Mouse (Mus musculus) cerebellum, adult 11 months (tissue): ENCODE data around the gene H2-T24.
"Not testable (repeated sequence)": the region's sequence is repeated elsewhere in the genome, so short reads cannot be mapped to it uniquely, and the experiment has no call there.

Experiments
- DNase-seq: peaks from one replicate; pipeline ENCODE4 v3.0.0; 2022

The H2-T24 gene

DNA sequence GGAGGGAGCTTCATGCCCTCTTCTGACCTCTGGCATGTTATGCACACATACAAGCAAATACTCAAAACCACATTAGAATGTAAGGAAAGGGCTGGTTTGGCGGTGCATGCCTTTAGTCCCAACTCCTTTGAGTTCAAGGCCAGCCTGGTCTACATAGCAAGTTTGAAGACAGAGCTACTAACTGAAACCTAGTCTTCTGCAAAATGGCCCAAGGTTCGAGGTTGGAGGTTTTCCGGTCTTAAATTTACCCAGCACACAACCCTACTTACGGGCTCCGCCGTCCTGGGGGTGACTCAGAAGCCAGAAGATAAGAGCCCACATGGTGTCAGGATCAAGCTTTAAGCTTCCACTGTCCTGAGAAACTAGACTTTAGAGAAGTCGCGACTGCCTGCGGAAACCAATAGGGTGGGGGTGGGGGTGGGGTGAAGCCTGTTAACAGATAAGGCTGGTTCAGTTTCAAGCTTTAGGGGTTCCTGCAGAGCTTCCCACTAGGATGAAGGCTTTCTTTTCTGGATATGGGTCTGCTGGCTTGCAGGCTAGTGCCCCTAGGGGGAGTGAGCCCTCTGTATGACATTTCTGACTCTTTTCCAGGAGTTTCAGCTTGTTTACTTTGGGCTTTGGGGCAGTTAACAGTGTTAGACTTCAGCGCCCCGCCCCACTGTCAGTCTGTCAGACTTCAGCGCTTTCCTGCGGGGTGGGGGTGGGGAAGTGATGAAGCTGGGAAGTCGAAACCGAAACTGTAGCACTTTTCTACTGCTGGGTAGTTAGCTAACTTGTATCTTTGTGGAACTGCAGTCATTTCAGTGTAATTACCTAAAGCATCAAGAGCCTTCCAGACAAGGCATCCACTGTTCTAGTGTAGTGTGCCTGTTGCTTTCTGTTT, at the start of gene H2-T24:
Gene H2-T24 (minus strand): TSS at position 370 of the 883 bp plus-strand sequence.
- DNase-seq: no peak

DNA sequence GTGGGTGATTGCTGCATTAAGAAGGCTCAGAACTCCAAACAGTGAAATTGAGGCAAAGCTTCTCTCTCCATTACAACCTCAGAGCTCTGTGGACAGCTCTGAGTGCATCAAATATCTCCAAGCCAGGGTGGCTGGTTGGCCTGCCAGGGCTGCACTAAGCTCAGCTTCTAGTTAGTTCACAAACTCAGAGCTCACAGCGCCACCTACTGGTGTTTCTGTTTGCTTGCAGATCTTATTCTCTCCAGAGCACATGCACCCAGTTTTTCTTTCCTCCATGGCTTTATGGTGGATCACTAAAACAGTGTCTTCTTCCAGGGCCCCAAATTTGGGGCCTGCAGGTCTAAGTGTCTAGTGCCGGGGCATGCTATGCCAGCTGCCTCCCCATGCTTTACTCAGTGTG, 40.5 kb upstream of the H2-T24 start:
- peak; percentile 55 for DNase-seq

DNA sequence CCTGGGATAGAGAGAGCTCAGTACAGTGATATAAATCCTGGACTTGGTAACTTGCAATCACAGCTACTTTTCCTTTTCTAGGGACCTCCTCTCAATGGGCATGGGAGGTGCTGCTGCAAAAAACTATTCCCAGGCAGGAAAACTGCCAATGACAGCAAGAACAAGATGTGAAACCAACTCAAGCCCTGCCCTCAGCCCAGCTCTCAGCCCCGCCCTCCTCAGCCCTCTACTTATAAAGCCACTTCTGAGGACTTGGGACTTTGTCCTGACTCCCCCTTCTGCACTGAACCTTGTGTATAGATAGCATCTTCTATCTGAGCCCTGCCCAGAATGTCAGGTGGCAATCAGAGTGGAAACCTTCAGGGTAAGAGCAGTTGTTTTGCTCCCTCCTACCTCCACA, 38.0 kb upstream of the H2-T24 start, which contains the start of gene Gm11127:
Gene Gm11127 (minus strand): TSS at position 10 of the 400 bp plus-strand sequence.
- not testable (repeated sequence) for DNase-seq

DNA sequence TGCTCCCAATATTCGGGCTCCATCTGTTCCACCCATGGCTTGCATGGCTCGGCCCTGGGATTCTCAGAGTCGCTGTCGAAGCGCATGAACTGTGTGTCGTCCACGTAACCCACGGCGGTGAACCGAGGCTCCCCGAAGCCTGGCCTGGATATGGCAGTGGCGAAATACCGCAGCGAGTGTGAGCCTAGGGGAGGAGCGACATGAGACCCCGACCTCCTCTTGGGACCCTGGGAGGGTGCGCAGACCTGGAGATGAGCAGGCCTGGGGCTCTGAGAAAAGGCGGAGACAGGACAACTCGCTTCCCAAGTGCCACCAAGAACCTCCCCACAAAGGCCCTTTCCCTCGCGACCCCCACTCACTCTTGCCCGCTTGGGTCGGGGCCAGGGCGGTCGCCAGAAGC, 37.6 kb upstream of the H2-T24 start:
- DNase-seq: not testable (repeated sequence)

DNA sequence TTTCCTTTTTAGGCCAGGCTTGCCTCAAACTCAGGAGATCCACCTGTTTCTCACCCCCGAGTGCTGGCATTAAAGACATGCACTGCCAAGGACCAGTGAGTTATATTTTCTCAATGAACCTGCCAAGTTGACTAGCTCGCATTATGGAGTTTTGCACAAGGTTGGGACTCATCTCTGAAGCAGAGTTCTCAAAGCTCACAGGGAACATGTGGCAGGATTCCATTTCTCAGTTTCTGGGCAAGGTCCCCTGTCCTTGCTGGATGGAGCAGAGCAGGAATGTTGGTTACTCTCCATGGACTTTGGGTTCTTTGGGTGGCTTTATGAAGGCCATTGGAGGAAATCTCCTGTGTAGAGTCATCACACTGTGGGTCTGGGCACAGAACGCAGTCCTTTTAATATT, 22.9 kb upstream of the H2-T24 start:
- DNase-seq: no peak

DNA sequence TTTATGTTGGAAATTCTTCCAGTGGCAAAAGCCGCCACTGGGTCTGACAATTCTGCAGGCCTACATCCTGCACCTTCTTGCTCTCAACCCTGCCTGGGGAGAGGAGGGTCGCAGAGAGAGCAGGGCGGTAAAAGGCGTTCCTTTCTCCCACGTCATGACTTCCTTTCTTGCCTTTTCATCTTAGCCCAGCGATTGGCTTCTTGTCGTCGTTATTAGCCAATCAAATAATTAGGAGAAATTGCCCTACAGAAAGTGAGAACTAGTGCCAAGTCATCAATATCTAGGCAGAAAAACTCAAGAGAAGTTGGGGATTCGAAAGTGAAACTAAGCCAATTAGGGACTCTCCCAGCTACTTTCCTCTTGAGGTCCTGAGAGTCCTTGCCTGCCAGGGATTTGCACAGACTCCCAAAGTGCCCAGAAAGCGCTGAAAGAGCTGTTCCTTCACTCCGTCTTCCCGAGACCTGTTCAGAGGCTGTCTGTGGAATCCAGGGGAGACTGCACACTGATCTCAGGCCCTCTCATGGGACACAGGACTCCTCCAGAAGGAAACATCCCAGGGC, 22.3 kb upstream of the H2-T24 start, which contains the start of the genes H2-T22 and Gm6034:
Gene H2-T22 (minus strand): TSS at position 138 of the 560 bp plus-strand sequence.
Gene Gm6034 (plus strand): TSS at position 352 of the 560 bp plus-strand sequence.
- DNase-seq: peak; percentile 52

DNA sequence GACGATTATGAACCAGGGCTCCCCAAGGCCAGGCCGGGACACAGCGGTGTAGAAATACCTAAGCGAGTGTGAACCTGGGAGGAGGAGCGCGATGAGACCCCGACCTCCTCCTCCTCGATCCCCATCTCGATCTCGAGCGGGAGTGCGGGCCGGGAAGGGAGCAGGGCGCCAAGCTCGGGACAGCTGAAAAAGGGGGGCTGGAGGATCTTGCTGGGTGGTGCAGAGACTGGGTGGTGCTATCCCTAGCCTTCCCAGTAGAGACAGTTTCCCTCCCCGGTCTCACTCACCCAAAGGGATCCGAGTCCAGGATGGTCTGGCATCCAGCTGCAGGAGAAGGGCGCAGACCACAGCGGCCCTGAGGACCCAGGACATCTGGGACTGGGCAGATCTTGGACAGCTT, 21.7 kb upstream of the H2-T24 start:
- not testable (repeated sequence) for DNase-seq

DNA sequence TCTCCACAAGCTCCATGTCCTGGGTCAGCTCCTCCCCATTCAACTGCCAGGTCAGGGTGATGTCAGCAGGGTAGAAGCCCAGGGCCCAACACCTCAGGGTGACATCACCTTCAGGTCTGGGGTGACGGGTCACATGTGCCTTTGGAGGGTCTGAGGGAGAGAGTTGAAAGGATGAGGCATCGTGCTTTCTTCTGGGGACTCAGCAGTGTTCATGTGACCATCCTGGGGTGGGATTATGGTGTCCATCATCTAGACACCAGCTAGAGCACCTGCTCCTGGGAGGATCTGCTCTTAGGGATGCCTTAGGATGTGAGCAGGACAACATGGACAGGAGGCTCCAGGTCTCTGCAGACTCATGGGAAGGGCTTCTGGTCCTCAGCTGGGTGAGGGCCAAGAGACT, 20.2 kb upstream of the H2-T24 start:
- DNase-seq: not testable (repeated sequence)

DNA sequence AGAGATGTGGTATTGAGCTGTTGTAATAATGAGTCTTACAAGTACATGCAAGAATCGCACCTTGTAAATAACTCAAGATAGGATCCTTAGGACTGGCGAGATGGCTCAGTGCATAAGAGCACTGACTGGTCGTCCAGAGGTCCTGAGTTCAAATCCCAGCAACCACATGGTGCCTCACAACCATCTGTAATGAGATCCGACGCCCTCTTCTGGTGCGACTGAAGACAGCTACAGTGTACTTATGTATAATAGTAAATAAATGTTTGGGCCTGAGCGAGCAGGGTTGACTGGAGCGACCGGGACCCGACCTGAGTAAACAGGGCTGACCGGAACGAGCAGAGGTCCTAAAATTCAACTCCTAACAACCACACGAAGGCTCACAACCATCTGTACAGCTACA, 15.8 kb upstream of the H2-T24 start:
- DNase-seq: not testable (repeated sequence)

DNA sequence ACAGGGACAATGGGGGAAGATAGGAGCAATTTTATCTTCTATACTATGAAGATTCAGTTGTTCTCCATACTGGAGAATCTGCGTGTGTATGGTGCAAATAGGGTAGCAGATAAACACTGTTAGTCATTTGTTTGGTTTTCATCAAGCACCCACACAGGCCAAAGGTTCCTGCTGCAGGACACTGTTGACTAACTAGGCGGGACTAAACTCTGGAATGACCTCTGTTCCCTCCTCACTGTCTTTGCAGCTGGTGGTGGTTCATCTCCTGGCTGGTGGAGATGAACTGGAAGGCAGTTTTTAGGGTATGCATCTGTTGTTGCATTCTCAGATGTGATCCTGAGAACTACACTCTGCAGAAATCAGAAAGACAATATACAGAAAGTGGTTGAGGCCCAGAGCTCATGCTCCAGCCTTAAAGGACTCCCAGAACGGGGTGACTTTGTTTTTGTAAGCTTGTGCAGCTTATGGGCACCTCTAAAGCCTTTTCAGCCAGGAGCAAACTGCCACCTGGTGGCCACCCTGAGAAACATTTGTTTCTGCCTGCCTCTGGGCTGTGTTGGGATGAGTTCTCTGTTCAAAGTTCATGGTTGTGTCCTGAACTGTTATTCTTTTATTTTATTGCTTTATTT, 14.8 kb upstream of the H2-T24 start:
- DNase-seq: peak; percentile 32

DNA sequence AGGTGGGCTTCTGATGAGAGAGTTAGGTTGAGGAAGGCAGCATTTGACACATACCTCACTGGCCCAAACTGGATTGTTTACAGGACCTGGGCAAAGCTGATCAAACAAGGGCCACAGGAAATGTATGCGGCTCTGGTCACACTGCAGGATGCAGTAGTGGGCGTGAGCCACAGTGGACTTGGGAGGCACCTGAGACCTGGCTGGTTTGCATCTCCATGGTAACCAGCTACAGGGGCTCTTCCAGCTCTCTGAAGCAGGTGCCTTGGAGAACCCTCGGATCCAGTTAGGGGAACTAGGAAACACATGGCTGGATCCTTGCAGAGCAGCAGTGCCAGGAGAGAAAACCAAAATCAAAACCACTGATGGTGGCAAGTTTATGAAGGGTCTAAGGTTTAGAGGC, 14.2 kb upstream of the H2-T24 start:
- not testable (repeated sequence) for DNase-seq

DNA sequence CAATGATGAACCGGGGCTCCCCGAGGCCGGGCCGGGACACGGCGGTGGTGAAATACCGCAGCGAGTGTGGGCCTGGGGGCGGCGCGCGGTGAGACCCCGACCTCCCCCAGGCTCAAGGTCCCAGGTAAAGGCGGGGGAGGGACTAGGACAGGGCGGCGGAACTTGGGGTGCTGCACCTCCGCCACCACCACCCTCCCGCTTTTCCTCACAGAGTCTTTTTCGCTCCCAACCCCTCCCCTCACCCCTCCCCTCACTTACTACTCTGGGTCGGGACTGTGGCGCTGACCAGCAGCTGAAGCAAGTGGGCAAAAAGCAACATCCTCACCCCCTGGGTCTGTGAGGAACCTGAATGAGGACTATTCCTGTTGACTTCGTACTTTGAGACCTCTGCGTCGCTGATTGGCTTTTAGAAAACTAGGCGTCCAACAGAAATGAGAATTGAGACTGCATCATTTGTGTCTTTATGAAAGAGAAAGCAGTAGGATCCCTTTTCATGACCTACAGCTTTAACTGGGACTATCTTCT, 12.1 kb upstream of the H2-T24 start, which contains the start of gene H2-T23:
Gene H2-T23 (minus strand): TSS at position 505 of the 525 bp plus-strand sequence.
- DNase-seq: not testable (repeated sequence)

DNA sequence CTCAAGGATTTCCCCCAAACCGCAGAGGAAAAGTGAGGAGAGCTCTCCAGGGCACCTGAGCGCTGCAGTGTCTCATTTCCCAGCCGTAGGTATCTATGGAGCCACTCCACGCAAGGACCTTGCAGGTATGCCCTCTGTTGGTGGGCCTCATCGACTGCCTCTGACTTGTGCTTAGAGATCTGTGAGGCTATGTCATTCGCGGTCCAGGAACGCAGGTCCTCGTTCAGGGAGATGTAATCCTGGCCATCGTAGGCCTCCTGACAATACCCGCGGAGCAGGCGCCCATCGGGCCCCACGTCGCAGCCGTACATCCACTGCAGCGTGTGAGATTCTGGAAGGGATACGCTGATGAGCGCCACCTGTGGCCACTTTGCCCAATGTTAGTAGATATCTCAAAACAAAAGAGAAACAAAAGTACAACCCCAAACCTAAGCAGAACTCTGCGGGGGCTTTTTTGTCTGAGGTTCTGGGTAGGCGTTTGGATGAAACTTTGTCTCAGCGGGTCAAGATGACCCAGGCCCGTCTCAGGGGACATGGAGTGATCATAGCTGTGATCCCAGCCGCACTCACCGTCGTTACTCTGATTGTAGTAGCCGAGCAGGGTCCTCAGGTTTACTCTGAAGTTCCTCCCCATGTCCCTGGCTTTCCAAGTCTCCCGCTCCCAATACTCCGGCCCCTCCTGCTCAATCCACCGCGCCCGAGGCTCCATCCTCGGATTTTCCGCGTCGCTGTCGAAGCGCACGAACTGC, 11.4 kb upstream of the H2-T24 start:
- DNase-seq: peak; percentile 27

DNA sequence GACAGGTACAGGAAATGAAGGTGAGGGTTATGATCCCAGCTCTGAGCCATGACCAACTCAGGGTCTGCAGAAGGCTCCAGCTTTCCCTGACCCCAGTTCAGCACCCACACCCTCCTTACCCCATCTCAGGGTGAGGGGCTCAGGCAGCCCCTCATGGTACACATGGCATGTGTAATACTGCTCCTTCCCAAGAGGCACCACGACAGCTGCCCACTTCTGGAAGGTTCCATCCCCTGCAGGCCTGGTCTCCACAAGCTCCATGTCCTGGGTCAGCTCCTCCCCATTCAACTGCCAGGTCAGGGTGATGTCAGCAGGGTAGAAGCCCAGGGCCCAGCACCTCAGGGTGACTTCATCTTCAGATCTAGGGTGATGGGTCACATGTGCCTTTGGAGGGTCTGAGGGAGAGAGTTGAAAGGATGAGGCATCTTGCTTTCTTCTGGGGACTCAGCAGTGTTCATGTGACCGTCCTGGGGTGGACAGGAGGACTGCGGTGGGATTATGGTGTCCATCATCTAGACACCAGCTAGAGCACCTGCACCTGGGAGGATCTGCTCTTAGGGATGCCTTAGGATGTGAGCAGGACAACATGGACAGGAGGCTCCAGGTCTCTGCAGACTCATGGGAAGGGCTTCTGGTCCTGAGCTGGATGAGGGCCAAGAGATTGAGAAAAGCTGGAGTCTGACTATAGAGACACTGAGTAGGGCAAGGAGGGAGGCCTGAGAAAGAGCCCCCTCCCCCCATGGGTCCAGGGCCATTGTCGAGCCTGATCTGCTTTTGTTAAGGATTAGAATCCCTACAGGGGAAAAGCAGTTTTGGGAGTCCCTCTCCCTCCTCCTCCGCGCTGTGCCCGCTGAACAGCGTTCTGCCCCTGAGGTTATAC, 10.6 kb upstream of the H2-T24 start:
- DNase-seq: not testable (repeated sequence)

DNA sequence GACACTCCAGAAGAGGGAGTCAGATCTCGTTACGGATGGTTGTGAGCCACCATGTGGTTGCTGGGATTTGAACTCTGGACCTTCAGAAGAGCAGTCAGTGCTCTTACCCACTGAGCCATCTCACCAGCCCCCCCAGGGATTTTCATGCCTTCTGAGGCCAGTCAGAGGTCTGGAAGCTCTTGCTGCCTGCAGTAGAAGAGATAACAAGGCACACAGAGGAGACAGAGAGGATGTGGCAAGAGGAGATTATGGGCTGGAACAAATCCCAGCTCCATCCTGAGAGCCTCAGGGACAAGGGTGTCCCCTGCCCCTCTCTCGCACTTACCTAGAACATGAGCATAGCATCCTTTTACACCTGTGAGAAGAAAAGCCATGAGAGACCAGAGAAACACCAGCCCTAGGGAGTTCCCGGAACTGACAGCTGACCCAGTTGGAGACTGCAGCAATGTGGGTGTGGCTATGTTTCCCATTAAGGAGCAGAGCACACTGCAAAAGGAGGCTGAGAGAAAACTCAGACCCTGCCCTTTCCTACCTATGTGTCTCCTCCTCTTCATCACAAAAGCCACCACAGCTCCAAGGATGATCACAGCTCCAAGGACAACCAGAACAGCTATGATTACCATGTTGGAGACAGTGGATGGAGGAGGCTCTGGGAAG, 9.8 kb upstream of the H2-T24 start:
- DNase-seq: not testable (repeated sequence)

DNA sequence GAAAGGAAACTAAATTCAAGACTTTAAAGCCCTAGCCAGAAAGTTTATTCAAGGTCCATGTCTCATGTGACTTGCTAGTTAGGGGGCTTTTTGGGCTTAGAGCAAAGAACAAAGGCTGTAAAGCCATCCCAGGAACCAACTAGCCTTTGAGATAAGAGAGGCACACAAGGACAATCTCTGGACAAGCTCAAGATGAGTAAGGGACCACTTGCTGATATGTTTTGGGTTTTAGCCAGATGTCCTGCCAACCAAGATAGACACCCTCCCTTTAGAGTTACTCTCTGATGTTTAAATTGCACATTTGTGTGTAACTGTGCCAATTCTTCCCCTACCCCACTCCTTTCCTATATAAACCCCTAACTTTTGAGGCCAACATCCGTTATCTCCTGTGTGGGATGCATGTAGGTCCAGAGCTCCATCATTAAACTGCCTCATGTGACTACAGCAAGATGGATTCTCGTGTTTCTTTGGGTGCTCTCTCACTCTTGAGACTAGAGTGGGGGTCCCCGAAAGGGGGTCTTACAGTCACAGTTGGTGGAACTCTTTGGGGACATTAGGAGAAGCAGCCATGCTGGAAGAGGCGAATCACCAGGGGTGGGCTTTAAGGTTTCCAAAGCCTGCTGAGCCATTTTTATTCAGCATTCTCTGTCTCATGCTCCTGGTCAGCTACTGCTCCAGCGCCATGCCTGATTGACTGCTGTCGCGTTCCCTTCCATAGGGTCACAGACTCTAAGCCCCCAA, 8.7 kb upstream of the H2-T24 start:
- DNase-seq: no peak

DNA sequence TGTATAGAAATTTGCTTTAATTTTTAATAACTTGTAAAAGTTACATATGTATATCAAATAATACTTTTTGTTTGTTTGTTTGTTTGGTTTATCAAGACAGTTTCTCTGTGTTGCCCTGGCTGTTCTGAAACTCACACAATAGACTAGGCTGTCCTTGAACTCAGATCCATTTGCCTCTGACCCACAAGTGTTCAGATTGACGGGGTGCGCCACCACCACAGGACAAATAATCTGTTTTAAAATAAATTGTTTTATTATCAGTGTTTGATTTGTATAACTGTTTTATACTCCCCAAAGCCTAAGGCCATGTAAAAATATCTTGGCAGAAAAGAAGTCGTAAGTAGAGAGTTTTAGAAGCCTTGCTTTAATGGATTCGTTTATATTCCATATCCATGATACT, 7.3 kb upstream of the H2-T24 start:
- no peak for DNase-seq

DNA sequence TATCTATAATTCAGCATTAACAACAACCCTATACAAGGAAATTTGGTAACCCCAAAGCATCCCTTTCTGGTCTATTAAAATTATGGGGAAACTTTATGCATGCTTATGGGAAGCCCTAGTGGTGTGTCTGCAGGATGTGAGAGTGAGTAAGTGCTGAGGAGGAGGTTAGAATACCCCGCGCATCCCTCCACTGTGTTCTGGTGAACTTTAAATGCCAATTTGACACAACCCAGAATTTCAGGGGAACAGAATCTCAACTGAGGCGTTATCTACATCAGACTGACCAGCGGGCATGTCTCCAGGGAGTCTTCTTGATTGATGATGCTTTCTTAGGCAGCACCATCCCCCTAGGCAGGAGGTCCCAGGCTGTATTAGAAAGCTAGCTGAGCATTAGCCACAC, 5.5 kb upstream of the H2-T24 start:
- no peak for DNase-seq

DNA sequence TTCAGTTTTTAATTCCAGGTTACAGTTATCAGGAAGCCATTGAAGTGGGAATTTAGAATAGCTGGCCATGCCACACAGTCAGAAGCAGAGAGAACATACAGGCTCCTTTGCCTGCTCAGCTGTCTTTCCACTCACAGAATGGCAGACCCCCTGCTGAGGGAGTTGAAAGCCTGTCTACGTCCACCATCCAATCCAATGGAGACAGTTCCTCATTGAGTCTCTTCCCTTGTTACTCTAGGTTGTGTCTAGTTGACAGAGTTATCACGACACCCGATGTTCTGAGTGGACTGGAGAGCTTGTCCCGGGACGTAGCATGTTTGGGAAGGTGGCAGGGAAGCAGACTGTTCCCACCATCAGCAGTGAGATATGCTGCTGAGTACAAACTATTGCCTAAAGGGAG, 4.8 kb upstream of the H2-T24 start:
- DNase-seq: no peak
